35 mouse cellular contexts compared by ENCODE assay signal in genomic region chr9:13431646-13432045, GRCm38 (mm10). TPM values are rescaled to one million over a fixed set of nuclear protein-coding genes. Genes with fewer than 3 reads are reported as not detected.
DNase-seq lines count a peak whose midpoint lies in the region; ATAC-seq and TF ChIP-seq lines count a peak whose summit lies in the region.
"Had no signal": no experiment of that assay in that cellular context is flagged by ENCODE, and none has a peak within 500 bp of the region (broad histone marks: within the 10 kb centered on the region; RNA-seq: fewer than 3 reads in every experiment).

No protein-coding gene starts in this region.

- intact Hi-C loops in heart, postnatal 14 days (cut with DNase I) = no loop called here

- ATAC-seq in forebrain, embryonic 13.5 days = no peak
- no peak for ATAC-seq in heart, embryonic 12.5 days (ENCODE audit: insufficient number of reproducible peaks, low FRiP score)
- ATAC-seq: intestine, embryonic 16.5 days; midbrain, embryonic 13.5 days; Patski had no signal

- no peak overlapping the region for H3K4me2 ChIP-seq in forebrain, embryonic 13.5 days
- H3K4me2 ChIP-seq in heart, embryonic 12.5 days = no peak overlapping the region
- H3K4me2 ChIP-seq: kidney, embryonic 15.5 days; midbrain, embryonic 13.5 days; neural tube, embryonic 13.5 days had no signal

- H3K4me1 ChIP-seq in forebrain, embryonic 10.5 days = peaks cover 21% of the 10 kb centered on the region
- H3K4me1 ChIP-seq in forebrain, embryonic 13.5 days = peaks cover 27% of the 10 kb centered on the region
- peaks cover 57% of the 10 kb centered on the region for H3K4me1 ChIP-seq in heart, embryonic 12.5 days (replicated peaks)
- H3K4me1 ChIP-seq in embryonic fibroblast, embryonic 13.5 days (ENCODE audit: control insufficient read depth, insufficient read depth, low read length) = peaks cover 18% of the 10 kb centered on the region

- H3K9ac ChIP-seq in forebrain, embryonic 13.5 days = no peak overlapping the region
- no peak overlapping the region for H3K9ac ChIP-seq in heart, embryonic 12.5 days
- H3K9ac ChIP-seq: kidney, embryonic 15.5 days; liver, embryonic 14.5 days; midbrain, embryonic 13.5 days; neural tube, embryonic 13.5 days had no signal

- WGBS in forebrain, embryonic 10.5 days = 98% methylated on average over 3 of the region's 3 CpGs
- 80% methylated on average over 3 of the region's 3 CpGs for WGBS in forebrain, embryonic 13.5 days
- 94% methylated on average over 3 of the region's 3 CpGs for WGBS in heart, embryonic 12.5 days

- no peaks in the 10 kb centered on the region for H3K36me3 ChIP-seq in forebrain, embryonic 10.5 days (replicated peaks)
- no peaks in the 10 kb centered on the region for H3K36me3 ChIP-seq in forebrain, embryonic 13.5 days (ENCODE audit: poor library complexity, severe bottlenecking)
- no peaks in the 10 kb centered on the region for H3K36me3 ChIP-seq in heart, embryonic 12.5 days
- H3K36me3 ChIP-seq: kidney, embryonic 15.5 days; midbrain, embryonic 13.5 days; neural tube, embryonic 13.5 days had no signal

- H3K27ac ChIP-seq in forebrain, embryonic 10.5 days = 0 out of 2 replicates have a peak overlapping the region, but pooled peaks have one; percentile 22
- H3K27ac ChIP-seq in forebrain, embryonic 13.5 days = no peak overlapping the region
- H3K27ac ChIP-seq in heart, embryonic 12.5 days (ENCODE audit: poor library complexity, severe bottlenecking) = 0 out of 2 replicates have a peak overlapping the region, but pooled peaks have one; percentile 8
- H3K27ac ChIP-seq in embryonic fibroblast, embryonic 13.5 days (ENCODE audit: insufficient read depth, low read length) = 0 out of 2 replicates have a peak overlapping the region, but pooled peaks have one; percentile 57
- H3K27ac ChIP-seq: gastrocnemius, adult 2 months; kidney, embryonic 15.5 days; liver, embryonic 14.5 days; macrophage; midbrain, embryonic 13.5 days; neural tube, embryonic 13.5 days had no signal

- H3K27me3 ChIP-seq in forebrain, embryonic 10.5 days (ENCODE audit: poor library complexity, severe bottlenecking) = no peaks in the 10 kb centered on the region
- no peaks in the 10 kb centered on the region for H3K27me3 ChIP-seq in forebrain, embryonic 13.5 days
- no peaks in the 10 kb centered on the region for H3K27me3 ChIP-seq in heart, embryonic 12.5 days (replicated peaks)
- H3K27me3 ChIP-seq: kidney, embryonic 15.5 days; midbrain, embryonic 13.5 days; neural tube, embryonic 13.5 days; Patski had no signal

- no peaks in the 10 kb centered on the region for H3K9me3 ChIP-seq in forebrain, embryonic 10.5 days
- H3K9me3 ChIP-seq in forebrain, embryonic 13.5 days (replicated peaks) = no peaks in the 10 kb centered on the region
- H3K9me3 ChIP-seq in heart, embryonic 12.5 days (replicated peaks) = no peaks in the 10 kb centered on the region
- H3K9me3 ChIP-seq: kidney, embryonic 15.5 days; midbrain, embryonic 13.5 days; neural tube, embryonic 13.5 days had no signal

- no peak overlapping the region for H3K4me3 ChIP-seq in forebrain, embryonic 10.5 days
- no peak overlapping the region for H3K4me3 ChIP-seq in forebrain, embryonic 13.5 days
- no peak overlapping the region for H3K4me3 ChIP-seq in heart, embryonic 12.5 days
- H3K4me3 ChIP-seq in embryonic fibroblast, embryonic 13.5 days (ENCODE audit: insufficient read depth, low read length) = no peak overlapping the region
- H3K4me3 ChIP-seq: gastrocnemius, adult 2 months; kidney, embryonic 15.5 days; midbrain, embryonic 13.5 days; neural tube, embryonic 13.5 days had no signal

- no peak for TF ChIP-seq CTCF in embryonic fibroblast, embryonic 13.5 days (IDR thresholded peaks at IDR 0.05; ENCODE audit: borderline replicate concordance, insufficient read depth, low read length)

- DNase-seq in forebrain, embryonic 10.5 days (ENCODE audit: extremely low spot score, low spot score) = no peak
- DNase-seq in heart, postnatal 14 days = no peak
- DNase-seq in kidney, adult 9 months = peak; percentile 31
- DNase-seq in kidney, postnatal 10 days = no peak
- DNase-seq: adrenal gland, postnatal 10 days; cerebellum, adult 18-20 months; gastrocnemius, adult 2 months; layer of hippocampus, postnatal 36 days; liver; lung, adult 2 months; lung, postnatal 10 days; thymus, postnatal 4 days had no signal

- TF ChIP-seq POLR2A in embryonic fibroblast, embryonic 13.5 days (IDR thresholded peaks at IDR 0.05; ENCODE audit: low read depth, low read length) = no peak

RNA-seq across cellular contexts. Expression of gene Gm17571, which starts 14.9 kb away (rescaled TPM):
- not detected in 2 replicates for polyA plus RNA-seq in forebrain, embryonic 10.5 days (2016; fragmentation: Nextera tagmentation; extraction: Ambion mirVana)
- not detected in 2 replicates for polyA plus RNA-seq in forebrain, embryonic 13.5 days (2015; fragmentation: Nextera tagmentation; extraction: Ambion mirVana)
- not detected in 2 replicates for polyA plus RNA-seq in heart, embryonic 12.5 days (2016; fragmentation: Nextera tagmentation; extraction: Ambion mirVana)
- total RNA-seq in heart, postnatal 14 days (2021) = not detected
- polyA plus RNA-seq in embryonic fibroblast, embryonic 13.5 days (2011; ENCODE audit: insufficient read length, low read depth, missing spikeins) = not detected in 2 replicates
- total RNA-seq: adrenal gland, postnatal 10 days; gastrocnemius, adult 2 months; layer of hippocampus, adult 8-10 months; layer of hippocampus, postnatal 36 days; megakaryocyte-erythroid progenitor cell, adult 5-6 weeks; MEL had no signal
- polyA plus RNA-seq: embryonic facial prominence, embryonic 11.5 days; forebrain, embryonic 16.5 days; gonadal fat pad, adult 2 months; heart, postnatal 0 days; hindbrain, embryonic 11.5 days; intestine, embryonic 16.5 days; kidney, embryonic 15.5 days; limb, embryonic 11.5 days; liver, embryonic 14.5 days; lung, adult 2 months; macrophage; midbrain, embryonic 13.5 days; neural tube, embryonic 13.5 days; Patski; small intestine, adult 2 months; stomach, embryonic 14.5 days; testis, adult 2 months; thymus, postnatal 0 days had no signal
